Mouse (Mus musculus) C2C12 (cell line): ENCODE results near the gene Psenen.

Experiments
- CTCF ChIP-seq: IDR thresholded peaks from one replicate; pipeline ENCODE4 v1.5.1; 2011; ENCODE audit not compliant: control insufficient read depth, insufficient read depth, insufficient read length
- MAX ChIP-seq: IDR thresholded peaks from one replicate; pipeline ENCODE4 v1.6.1; 2011; ENCODE audit warnings: mild to moderate bottlenecking, control low read depth
- MYOG ChIP-seq: IDR thresholded peaks from one replicate; pipeline ENCODE4 v1.6.1; 2011; ENCODE audit not compliant: control insufficient read depth, insufficient read length; ENCODE audit errors: extremely low read depth
- USF1 ChIP-seq: IDR thresholded peaks from one replicate; pipeline ENCODE4 v1.6.1; 2011; ENCODE audit warnings: low read depth, mild to moderate bottlenecking, control low read depth, moderate library complexity

DNA sequence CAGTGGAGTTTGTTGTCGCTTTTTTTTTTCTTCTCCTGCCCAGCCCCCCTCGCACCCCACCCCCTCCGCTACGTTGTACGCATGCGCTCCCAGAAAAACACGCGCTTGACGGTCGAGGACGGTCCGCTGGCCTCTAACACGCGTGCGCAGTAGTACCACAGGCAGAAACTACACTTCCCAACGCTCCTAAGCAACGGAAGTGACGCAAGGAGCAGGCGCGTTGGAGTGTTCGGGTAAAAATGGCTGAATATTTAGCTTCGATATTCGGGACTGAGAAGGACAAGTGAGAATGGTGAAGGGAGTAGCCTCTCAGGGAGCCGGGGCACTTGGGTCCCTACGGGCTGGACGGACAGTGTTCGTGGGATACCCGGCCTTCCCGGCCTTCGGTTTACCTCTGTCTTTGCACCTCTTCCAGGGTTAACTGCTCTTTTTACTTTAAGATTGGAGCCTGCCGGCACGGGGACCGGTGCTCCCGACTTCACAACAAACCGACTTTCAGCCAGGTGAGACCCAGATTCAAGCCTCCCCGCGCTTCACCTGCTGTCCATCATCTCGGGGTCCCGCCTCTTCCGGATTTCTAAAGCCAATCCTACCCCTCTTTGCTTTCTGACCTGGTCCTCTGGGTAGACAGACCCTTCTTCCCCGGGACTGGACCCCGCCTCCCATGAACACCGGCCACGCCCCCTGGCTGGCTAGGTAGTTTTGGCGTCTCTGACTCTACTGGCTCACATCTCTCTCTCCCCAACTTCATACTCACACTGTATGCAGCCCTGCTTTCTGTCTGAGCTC, at the start of gene Psenen, which contains the start of the genes U2af1l4 and Gm49396:
- TF ChIP-seq CTCF = no peak
- TF ChIP-seq USF1 = no peak
- TF ChIP-seq MYOG = no peak
- TF ChIP-seq MAX = peak; percentile 68
